ENCODE assay signal across 9 mouse cellular contexts in genomic region chr8:95130966-95131537, GRCm38 (mm10). TPM values are rescaled to one million over a fixed set of nuclear protein-coding genes. Genes with fewer than 3 reads are reported as not detected.
DNase-seq lines count a peak whose midpoint lies in the region; ATAC-seq and TF ChIP-seq lines count a peak whose summit lies in the region.
"Had no signal": no experiment of that assay in that cellular context is flagged by ENCODE, and none has a peak within 500 bp of the region (broad histone marks: within the 10 kb centered on the region; RNA-seq: fewer than 3 reads in every experiment).

No protein-coding gene starts in this region.

- ATAC-seq in liver, embryonic 12.5 days = peak; percentile 66

- intact Hi-C loops in gastrocnemius, adult 2 months (cut with DNase I) = loop anchor here (10.0 kb wide), 1 partner anchor 74 kb away; the partner anchor contains the start of gene Kifc3
- intact Hi-C loops in heart, postnatal 14 days (cut with DNase I) = loop anchor here (1.0 kb wide), 1 partner anchor 9 kb away; no protein-coding TSS in a partner anchor

- no peaks in the 10 kb centered on the region for H3K27me3 ChIP-seq in liver, embryonic 12.5 days (replicated peaks)
- H3K27me3 ChIP-seq: limb, embryonic 15.5 days had no signal

- no peak overlapping the region for H3K9ac ChIP-seq in liver, embryonic 12.5 days
- H3K9ac ChIP-seq: limb, embryonic 15.5 days had no signal

- peak; percentile 49 for DNase-seq in gastrocnemius, adult 2 months
- DNase-seq in gastrocnemius, postnatal 4 days (ENCODE audit: low spot score in 2 of 2) = no peak
- peak; percentile 58 for DNase-seq in ZHBTc4 (ENCODE audit: low read depth, low spot score)
- DNase-seq in heart, postnatal 14 days = peak; percentile 46 to 56
- no peak for DNase-seq in right cerebral cortex, postnatal 25 days
- DNase-seq in right cerebral cortex, postnatal 4 days = no peak
- DNase-seq in cerebellum, postnatal 14 days = no peak

- H3K4me3 ChIP-seq in gastrocnemius, adult 2 months = peak overlapping the region; percentile 33
- H3K4me3 ChIP-seq in liver, embryonic 12.5 days = no peak overlapping the region
- H3K4me3 ChIP-seq: limb, embryonic 15.5 days had no signal

- peaks cover 16% of the 10 kb centered on the region; the same call in 1 of the 2 replicates for H3K36me3 ChIP-seq in liver, embryonic 12.5 days

- TF ChIP-seq CTCF in gastrocnemius, adult 2 months (IDR thresholded peaks at IDR 0.05) = no peak

- H3K4me2 ChIP-seq in liver, embryonic 12.5 days = peak overlapping the region; percentile 9; the same call in 1 of the 2 replicates
- H3K4me2 ChIP-seq: limb, embryonic 15.5 days had no signal

- H3K4me1 ChIP-seq in liver, embryonic 12.5 days = 0 out of 2 replicates have a peak, but pooled peaks cover 5% of the 10 kb centered on the region

- peak overlapping the region; percentile 68 for H3K27ac ChIP-seq in gastrocnemius, adult 2 months
- peak overlapping the region; percentile 17; the same call in 1 of the 2 replicates for H3K27ac ChIP-seq in liver, embryonic 12.5 days
- H3K27ac ChIP-seq: limb, embryonic 15.5 days had no signal

- H3K9me3 ChIP-seq in liver, embryonic 12.5 days (replicated peaks) = no peaks in the 10 kb centered on the region
- H3K9me3 ChIP-seq: limb, embryonic 15.5 days had no signal

- 61% methylated on average over 15 of the region's 15 CpGs for WGBS in liver, embryonic 12.5 days (ENCODE audit: insufficient replicate concordance)

RNA-seq across cellular contexts. Expression of gene Katnb1, which starts 50.1 kb away (rescaled TPM):
- total RNA-seq in gastrocnemius, adult 2 months (2021) = 1 to 10 TPM; 6.4 to 7.6 TPM
- total RNA-seq in gastrocnemius, postnatal 4 days (2021) = 10 to 100 TPM; 13.3 to 13.8 TPM
- total RNA-seq in heart, postnatal 14 days (2021) = 1 to 10 TPM; 7.8 to 8.1 TPM
- polyA plus RNA-seq in liver, embryonic 12.5 days (2016; fragmentation: Nextera tagmentation; extraction: Ambion mirVana) = 17.8 and 18.5 TPM in 2 replicates

Comparison
In these comparisons a context has a peak if more than half of its experiments do, and no peak if none do; other contexts are left out.
1. DNase-seq: peak in gastrocnemius, adult 2 months (single experiment), ZHBTc4 (single experiment) and heart, postnatal 14 days (2 of 2); none in gastrocnemius, postnatal 4 days (0 of 2), right cerebral cortex, postnatal 25 days (single experiment), right cerebral cortex, postnatal 4 days (single experiment) and cerebellum, postnatal 14 days (0 of 2).